Mouse (Mus musculus): Measurements from ENCODE around the gene Cpne5. TPM values are rescaled to one million over a fixed set of nuclear protein-coding genes. Genes with fewer than 3 reads are reported as not detected.
"Not testable (repeated sequence)": the region's sequence is repeated elsewhere in the genome, so short reads cannot be mapped to it uniquely, and the experiment has no call there.

Gene Cpne5
- polyA plus RNA-seq, 1 experiment from 2014 or later = 55.8 TPM

GRCm38 (mm10) chr17:29268682-29269348 lies 30.8 kb upstream of the Cpne5 start, which contains the start of gene BC004004:
BC004004 (plus strand) TSS chr17:29268788.
- Histone ChIP-seq H3K9me3 (replicated peaks; ENCODE audit: control insufficient read depth, low read length, poor library complexity, severe bottlenecking) (no peaks in the 10 kb centered on the region), H3K27ac (ENCODE audit: low read length) (peak within 1 kb of the TSS; percentile 90), H3K9ac (ENCODE audit: low read depth, low read length) (peak within 1 kb of the TSS; percentile 97), H3K4me3 (ENCODE audit: low read depth, low read length) (peak within 1 kb of the TSS; percentile 86), H3K27me3 (ENCODE audit: control insufficient read depth, insufficient read depth, low read depth, low read length) (no peaks in the 10 kb centered on the region), H3K4me1 (ENCODE audit: control insufficient read depth, insufficient read depth, low read length) (peaks cover 21% of the 10 kb centered on the region), H3K36me3 (ENCODE audit: control insufficient read depth, insufficient read depth, low read length) (no peaks in the 10 kb centered on the region), H3K4me2 (ENCODE audit: low read length) (peak within 1 kb of the TSS; percentile 74)
- peak; percentile 93 for ATAC-seq
- WGBS = 0% methylated on average over 44 of the region's 63 CpGs

- Histone ChIP-seq H3K9ac (ENCODE audit: low read depth, low read length) (peak overlapping the region; percentile 97), H3K9me3 (replicated peaks; ENCODE audit: control insufficient read depth, low read length, poor library complexity, severe bottlenecking) (no peaks in the 10 kb centered on the region), H3K4me3 (ENCODE audit: low read depth, low read length) (peak overlapping the region; percentile 86), H3K27ac (ENCODE audit: low read length) (peak overlapping the region; percentile 90), H3K27me3 (ENCODE audit: control insufficient read depth, insufficient read depth, low read depth, low read length) (no peaks in the 10 kb centered on the region), H3K4me2 (ENCODE audit: low read length) (peak overlapping the region; percentile 52), H3K36me3 (ENCODE audit: control insufficient read depth, insufficient read depth, low read length) (no peaks in the 10 kb centered on the region), H3K4me1 (ENCODE audit: control insufficient read depth, insufficient read depth, low read length) (peaks cover 23% of the 10 kb centered on the region)
- 58% methylated on average over 6 of the region's 6 CpGs for WGBS
- ATAC-seq = peak; percentile 53
These were observed 30.1 kb upstream of the Cpne5 start for GRCm38 (mm10) chr17:29267931-29268681.

GRCm38 (mm10) chr17:29267040-29267439 lies 29.1 kb upstream of the Cpne5 start:
- WGBS = 92% methylated on average over 2 of the region's 2 CpGs
- peaks cover 33% of the 10 kb centered on the region for H3K4me1 ChIP-seq (ENCODE audit: control insufficient read depth, insufficient read depth, low read length)
- not testable (repeated sequence) for H3K9me3 ChIP-seq (replicated peaks; ENCODE audit: control insufficient read depth, low read length, poor library complexity, severe bottlenecking); H3K4me3 ChIP-seq (ENCODE audit: low read depth, low read length); ATAC-seq; H3K27ac ChIP-seq (ENCODE audit: low read length); H3K36me3 ChIP-seq (ENCODE audit: control insufficient read depth, insufficient read depth, low read length); H3K9ac ChIP-seq (ENCODE audit: low read depth, low read length); H3K4me2 ChIP-seq (ENCODE audit: low read length); H3K27me3 ChIP-seq (ENCODE audit: control insufficient read depth, insufficient read depth, low read depth, low read length)

- peaks cover 30% of the 10 kb centered on the region for H3K4me1 ChIP-seq (ENCODE audit: control insufficient read depth, insufficient read depth, low read length)
- no peaks in the 10 kb centered on the region for H3K36me3 ChIP-seq (ENCODE audit: control insufficient read depth, insufficient read depth, low read length)
- H3K4me3 ChIP-seq (ENCODE audit: low read depth, low read length) = peak overlapping the region; percentile 88
- no peaks in the 10 kb centered on the region for H3K27me3 ChIP-seq (ENCODE audit: control insufficient read depth, insufficient read depth, low read depth, low read length)
- peak overlapping the region; percentile 68 for H3K4me2 ChIP-seq (ENCODE audit: low read length)
- no peaks in the 10 kb centered on the region for H3K9me3 ChIP-seq (replicated peaks; ENCODE audit: control insufficient read depth, low read length, poor library complexity, severe bottlenecking)
- WGBS = 87% methylated on average over 5 of the region's 5 CpGs
- H3K9ac ChIP-seq (ENCODE audit: low read depth, low read length) = peak overlapping the region; percentile 75
- no peak for ATAC-seq
- peak overlapping the region; percentile 93 for H3K27ac ChIP-seq (ENCODE audit: low read length)
These were observed 26.8 kb upstream of the Cpne5 start for GRCm38 (mm10) chr17:29264760-29265159.

GRCm38 (mm10) chr17:29263840-29264633 lies 26.1 kb upstream of the Cpne5 start, which contains the start of gene Ppil1:
Ppil1 (minus strand) TSS chr17:29264186.
- Histone ChIP-seq H3K9me3 (replicated peaks; ENCODE audit: control insufficient read depth, low read length, poor library complexity, severe bottlenecking) (no peaks in the 10 kb centered on the region), H3K27ac (ENCODE audit: low read length) (peak within 1 kb of the TSS; percentile 93), H3K36me3 (ENCODE audit: control insufficient read depth, insufficient read depth, low read length) (no peaks in the 10 kb centered on the region), H3K4me2 (ENCODE audit: low read length) (peak within 1 kb of the TSS; percentile 68), H3K4me1 (ENCODE audit: control insufficient read depth, insufficient read depth, low read length) (peaks cover 28% of the 10 kb centered on the region), H3K9ac (ENCODE audit: low read depth, low read length) (peak within 1 kb of the TSS; percentile 75), H3K4me3 (ENCODE audit: low read depth, low read length) (peak within 1 kb of the TSS; percentile 88), H3K27me3 (ENCODE audit: control insufficient read depth, insufficient read depth, low read depth, low read length) (no peaks in the 10 kb centered on the region)
- WGBS = 6% methylated on average over 38 of the region's 38 CpGs
- peak; percentile 62 for ATAC-seq

- Histone ChIP-seq H3K36me3 (ENCODE audit: control insufficient read depth, insufficient read depth, low read length) (peaks cover under 1% of the 10 kb centered on the region; the same call in 1 of the 2 replicates), H3K9ac (ENCODE audit: low read depth, low read length) (peak overlapping the region; percentile 75), H3K27ac (ENCODE audit: low read length) (peak overlapping the region; percentile 93), H3K4me2 (ENCODE audit: low read length) (peak overlapping the region; percentile 68), H3K9me3 (replicated peaks; ENCODE audit: control insufficient read depth, low read length, poor library complexity, severe bottlenecking) (no peaks in the 10 kb centered on the region), H3K27me3 (ENCODE audit: control insufficient read depth, insufficient read depth, low read depth, low read length) (no peaks in the 10 kb centered on the region), H3K4me3 (ENCODE audit: low read depth, low read length) (peak overlapping the region; percentile 88), H3K4me1 (ENCODE audit: control insufficient read depth, insufficient read depth, low read length) (peaks cover 28% of the 10 kb centered on the region)
- under 1% methylated on average over 14 of the region's 14 CpGs for WGBS
- peak; percentile 21; the same call in 1 of the 2 replicates for ATAC-seq
These were observed 25.4 kb upstream of the Cpne5 start for GRCm38 (mm10) chr17:29263417-29263816.

GRCm38 (mm10) chr17:29262259-29262649 lies 24.3 kb upstream of the Cpne5 start:
- Histone ChIP-seq H3K27ac (ENCODE audit: low read length) (no peak overlapping the region), H3K36me3 (ENCODE audit: control insufficient read depth, insufficient read depth, low read length) (peaks cover 4% of the 10 kb centered on the region; the same call in 1 of the 2 replicates), H3K27me3 (ENCODE audit: control insufficient read depth, insufficient read depth, low read depth, low read length) (no peaks in the 10 kb centered on the region), H3K4me2 (ENCODE audit: low read length) (0 out of 2 replicates have a peak overlapping the region, but pooled peaks have one; percentile 4), H3K4me1 (ENCODE audit: control insufficient read depth, insufficient read depth, low read length) (peaks cover 22% of the 10 kb centered on the region), H3K9me3 (replicated peaks; ENCODE audit: control insufficient read depth, low read length, poor library complexity, severe bottlenecking) (no peaks in the 10 kb centered on the region), H3K9ac (ENCODE audit: low read depth, low read length) (no peak overlapping the region), H3K4me3 (ENCODE audit: low read depth, low read length) (no peak overlapping the region)
- ATAC-seq = no peak
- WGBS = 49% methylated on average over 2 of the region's 2 CpGs

GRCm38 (mm10) chr17:29261603-29262258 lies 23.8 kb upstream of the Cpne5 start:
- H3K9me3 ChIP-seq (replicated peaks; ENCODE audit: control insufficient read depth, low read length, poor library complexity, severe bottlenecking) = no peaks in the 10 kb centered on the region
- no peak overlapping the region for H3K27ac ChIP-seq (ENCODE audit: low read length)
- peaks cover 22% of the 10 kb centered on the region for H3K4me1 ChIP-seq (ENCODE audit: control insufficient read depth, insufficient read depth, low read length)
- H3K9ac ChIP-seq (ENCODE audit: low read depth, low read length) = no peak overlapping the region
- no peak for ATAC-seq
- peaks cover 4% of the 10 kb centered on the region; the same call in 1 of the 2 replicates for H3K36me3 ChIP-seq (ENCODE audit: control insufficient read depth, insufficient read depth, low read length)
- no peak overlapping the region for H3K4me2 ChIP-seq (ENCODE audit: low read length)
- H3K27me3 ChIP-seq (ENCODE audit: control insufficient read depth, insufficient read depth, low read depth, low read length) = no peaks in the 10 kb centered on the region
- no peak overlapping the region for H3K4me3 ChIP-seq (ENCODE audit: low read depth, low read length)
- WGBS = 90% methylated on average over 22 of the region's 22 CpGs

Data from midbrain, embryonic 16.5 days (tissue).